Mouse (Mus musculus) liver, embryonic 15.5 days (tissue): ENCODE measurements around the gene Katnbl1. TPM values are rescaled to one million over a fixed set of nuclear protein-coding genes. Genes with fewer than 3 reads are reported as not detected.
"Not testable (repeated sequence)": the region's sequence is repeated elsewhere in the genome, so short reads cannot be mapped to it uniquely, and the experiment has no call there.

ENCODE experiments used
- ATAC-seq: fragments of 200-750 bp; cut with Nextera tagmentation; 2 replicates; pipeline ENCODE4 v1.8.0; 2017; ENCODE audit warnings: moderate number of reproducible peaks, mild to moderate bottlenecking, moderate library complexity; ENCODE audit not compliant: insufficient read depth
- H3K27ac ChIP-seq: fragments of 300-500 bp; sonication (generic); replicated peaks from 2 replicates; pipeline ENCODE4 v1.5.1; 2015; ENCODE audit warnings: mild to moderate bottlenecking, inconsistent platforms
- H3K27me3 ChIP-seq: fragments of 300-500 bp; sonication (generic); 2 replicates; pipeline ENCODE4 v1.6.1; 2015; ENCODE audit warnings: mild to moderate bottlenecking, inconsistent platforms
- H3K36me3 ChIP-seq: fragments of 300-500 bp; sonication (generic); replicated peaks from 2 replicates; pipeline ENCODE4 v1.6.1; 2015; ENCODE audit warnings: moderate library complexity, mild to moderate bottlenecking, inconsistent platforms
- H3K4me1 ChIP-seq: fragments of 300-500 bp; sonication (generic); replicated peaks from 2 replicates; pipeline ENCODE4 v1.6.1; 2015; ENCODE audit warnings: inconsistent platforms
- H3K4me2 ChIP-seq: fragments of 300-500 bp; sonication (generic); 2 replicates; pipeline ENCODE4 v1.6.1; 2015; ENCODE audit warnings: moderate library complexity, mild to moderate bottlenecking, inconsistent platforms
- H3K4me3 ChIP-seq: fragments of 300-500 bp; sonication (generic); replicated peaks from 2 replicates; pipeline ENCODE4 v1.5.1; 2015; ENCODE audit warnings: mild to moderate bottlenecking, inconsistent platforms
- H3K9ac ChIP-seq: fragments of 300-500 bp; sonication (generic); 2 replicates; pipeline ENCODE4 v1.6.1; 2015; ENCODE audit warnings: moderate library complexity, mild to moderate bottlenecking, inconsistent platforms
- H3K9me3 ChIP-seq: fragments of 300-500 bp; sonication (generic); replicated peaks from 2 replicates; pipeline ENCODE4 v1.6.1; 2016; ENCODE audit warnings: inconsistent platforms
- WGBS: fragments of 180-500 bp; shearing (Covaris S2); methylation state at CpG from one replicate; pipeline ENCODE4 v1.1.7; 2015; ENCODE audit warnings: mixed read lengths; ENCODE audit not compliant: insufficient replicate concordance; 5-methylcytosine and 5-hydroxymethylcytosine counted together
- polyA plus RNA-seq: library from polyadenylated mRNA; unstranded; fragments of >200 nt; fragmentation: Nextera tagmentation; extraction: Ambion mirVana; gene quantifications from 2 replicates; pipeline ENCODE4 v1.2.1, GENCODE M21; 2015

Katnbl1 gene
- polyA plus RNA-seq, 1 experiment from 2014 or later, result 17.1 TPM

- not testable (repeated sequence) for ATAC-seq, H3K9ac ChIP-seq, H3K4me2 ChIP-seq, H3K36me3 ChIP-seq, H3K4me1 ChIP-seq, H3K27ac ChIP-seq, H3K4me3 ChIP-seq, H3K9me3 ChIP-seq, H3K27me3 ChIP-seq
- WGBS, result 54% methylated on average over 4 of the region's 4 CpGs
Observed at GRCm38 (mm10) chr2:112448046-112448445, 69.0 kb downstream of the Katnbl1 start.

GRCm38 (mm10) chr2:112448510-112449059, 69.6 kb downstream of the Katnbl1 start:
- H3K36me3 ChIP-seq, result no peaks in the 10 kb centered on the region
- no peaks in the 10 kb centered on the region for H3K4me1 ChIP-seq
- no peak overlapping the region for H3K27ac ChIP-seq
- no peaks in the 10 kb centered on the region for H3K27me3 ChIP-seq
- H3K4me3 ChIP-seq, result no peak overlapping the region
- H3K4me2 ChIP-seq, result no peak overlapping the region
- no peak overlapping the region for H3K9ac ChIP-seq
- no peak for ATAC-seq
- H3K9me3 ChIP-seq, result no peaks in the 10 kb centered on the region

GRCm38 (mm10) chr2:112449597-112450296, 70.7 kb downstream of the Katnbl1 start:
- Histone ChIP-seq H3K27ac (no peak overlapping the region), H3K4me3 (no peak overlapping the region), H3K36me3 (no peaks in the 10 kb centered on the region), H3K4me2 (no peak overlapping the region), H3K4me1 (peaks cover 5% of the 10 kb centered on the region), H3K9me3 (no peaks in the 10 kb centered on the region), H3K9ac (no peak overlapping the region), H3K27me3 (no peaks in the 10 kb centered on the region)
- 28% methylated on average over 4 of the region's 4 CpGs for WGBS
- ATAC-seq, result no peak

GRCm38 (mm10) chr2:112452513-112452912, 73.5 kb downstream of the Katnbl1 start:
- not testable (repeated sequence) for H3K9me3 ChIP-seq, H3K27ac ChIP-seq, H3K9ac ChIP-seq, H3K4me3 ChIP-seq, H3K27me3 ChIP-seq, ATAC-seq, H3K4me2 ChIP-seq, H3K36me3 ChIP-seq
- peaks cover 18% of the 10 kb centered on the region for H3K4me1 ChIP-seq

- Histone ChIP-seq H3K4me1 (peaks cover 18% of the 10 kb centered on the region), H3K36me3 (0 out of 2 replicates have a peak, but pooled peaks cover 6% of the 10 kb centered on the region), H3K27ac (peak overlapping the region; percentile 89), H3K4me2 (peak overlapping the region; percentile 78), H3K9ac (peak overlapping the region; percentile 84), H3K9me3 (no peaks in the 10 kb centered on the region), H3K4me3 (peak overlapping the region; percentile 83), H3K27me3 (no peaks in the 10 kb centered on the region)
- 27% methylated on average over 17 of the region's 17 CpGs for WGBS
- ATAC-seq, result peak; percentile 48
Observed at GRCm38 (mm10) chr2:112454125-112454861, 75.3 kb downstream of the Katnbl1 start.

- Histone ChIP-seq H3K4me1 (peaks cover 18% of the 10 kb centered on the region), H3K4me2 (peak within 1 kb of the TSS; percentile 78), H3K27me3 (no peaks in the 10 kb centered on the region), H3K9ac (peak within 1 kb of the TSS; percentile 84), H3K9me3 (no peaks in the 10 kb centered on the region), H3K27ac (peak within 1 kb of the TSS; percentile 89), H3K4me3 (peak within 1 kb of the TSS; percentile 83), H3K36me3 (peaks cover 10% of the 10 kb centered on the region)
- under 1% methylated on average over 49 of the region's 49 CpGs for WGBS
- ATAC-seq, result peak; percentile 99
Observed at GRCm38 (mm10) chr2:112454862-112455564, 76.0 kb downstream of the Katnbl1 start, which contains the start of gene Emc7. TSS of gene Emc7 (plus strand) at chr2:112454997.

- H3K36me3 ChIP-seq, result peaks cover 44% of the 10 kb centered on the region
- H3K4me2 ChIP-seq, result no peak overlapping the region
- no peak overlapping the region for H3K27ac ChIP-seq
- H3K4me3 ChIP-seq, result no peak overlapping the region
- H3K9ac ChIP-seq, result no peak overlapping the region
- ATAC-seq, result no peak
- H3K4me1 ChIP-seq, result peaks cover 11% of the 10 kb centered on the region
- no peaks in the 10 kb centered on the region for H3K27me3 ChIP-seq
- no peaks in the 10 kb centered on the region for H3K9me3 ChIP-seq
- WGBS, result 79% methylated on average over 3 of the region's 3 CpGs
Observed at GRCm38 (mm10) chr2:112460557-112460956, 81.5 kb downstream of the Katnbl1 start.

Other genes with a start within 250 kb of the Katnbl1 start
- not detected in 2 replicates for gene Olfr1316, start 244.2 kb upstream of the Katnbl1 start, polyA plus RNA-seq
- not detected in 2 replicates for gene Olfr1317, start 238.9 kb upstream of the Katnbl1 start, polyA plus RNA-seq
- gene Olfr1318, start 225.0 kb upstream of the Katnbl1 start, polyA plus RNA-seq, result not detected in 2 replicates
- gene Lpcat4, start 139.7 kb upstream of the Katnbl1 start, polyA plus RNA-seq, result 2.5 and 3.3 TPM in 2 replicates
- 0.02 TPM in 1 of 2 replicates, not detected in the other for gene Nutm1, start 119.9 kb upstream of the Katnbl1 start, polyA plus RNA-seq
- gene Nop10, start 117.3 kb upstream of the Katnbl1 start, polyA plus RNA-seq, result 106 and 122 TPM in 2 replicates
- gene Slc12a6, start 113.4 kb upstream of the Katnbl1 start, polyA plus RNA-seq, result 3.8 and 4.4 TPM in 2 replicates
- not detected in 2 replicates for gene Gm21985, start 112.9 kb upstream of the Katnbl1 start, polyA plus RNA-seq
- 40.3 and 41.1 TPM in 2 replicates for gene Emc4, start 11.2 kb upstream of the Katnbl1 start, polyA plus RNA-seq
- 12.9 and 13.4 TPM in 2 replicates for gene Emc7, start 75.8 kb downstream of the Katnbl1 start, polyA plus RNA-seq
- gene Chrm5, start 101.6 kb downstream of the Katnbl1 start, polyA plus RNA-seq, result not detected in 2 replicates
- 5.0 and 5.7 TPM in 2 replicates for gene Aven, start 113.8 kb downstream of the Katnbl1 start, polyA plus RNA-seq